Mouse (Mus musculus) lung, adult 18-20 months (tissue): Measurements from ENCODE around the gene Noct.
"Not testable (repeated sequence)": the region's sequence is repeated elsewhere in the genome, so short reads cannot be mapped to it uniquely, and the experiment has no call there.

Experiments used
- DNase-seq, 2 experiments: peaks; one replicate each; pipeline ENCODE4 v3.0.0; 2022; ENCODE audit warnings: mixed read lengths in 2 of 2

Gene Noct

GRCm38 (mm10) chr3:51224363-51225225 lies at the start of gene Noct:
Gene Noct (plus strand): TSS chr3:51224447.
- peak; percentile 90 to 92 for DNase-seq

GRCm38 (mm10) chr3:51178158-51178557 lies 46.1 kb upstream of the Noct start:
- no peak for DNase-seq

- no peak for DNase-seq
These were observed 44.6 kb upstream of the Noct start for GRCm38 (mm10) chr3:51179460-51180146.

- DNase-seq = no peak
These were observed 43.8 kb upstream of the Noct start for GRCm38 (mm10) chr3:51180341-51180940.

- DNase-seq = peak in 1 of 2 experiments; percentile 9
These were observed 41.8 kb upstream of the Noct start for GRCm38 (mm10) chr3:51182455-51182854.

GRCm38 (mm10) chr3:51183508-51183907 lies 40.7 kb upstream of the Noct start:
- not testable (repeated sequence) for DNase-seq

GRCm38 (mm10) chr3:51183967-51184366 lies 40.3 kb upstream of the Noct start:
- not testable (repeated sequence) for DNase-seq

- peak in 1 of 2 experiments; percentile 37 for DNase-seq
These were observed 39.5 kb upstream of the Noct start for GRCm38 (mm10) chr3:51184715-51185114.

- no peak for DNase-seq
These were observed 38.8 kb upstream of the Noct start for GRCm38 (mm10) chr3:51185406-51185805.

- peak in 1 of 2 experiments; percentile 27 for DNase-seq
These were observed 30.2 kb upstream of the Noct start for GRCm38 (mm10) chr3:51194075-51194474.

GRCm38 (mm10) chr3:51195321-51195720 lies 28.9 kb upstream of the Noct start:
- DNase-seq = peak; percentile 66 to 67

GRCm38 (mm10) chr3:51195736-51196135 lies 28.5 kb upstream of the Noct start:
- no peak for DNase-seq

GRCm38 (mm10) chr3:51196724-51197111 lies 27.5 kb upstream of the Noct start:
- DNase-seq = no peak

GRCm38 (mm10) chr3:51197112-51197731 lies 27.0 kb upstream of the Noct start:
- DNase-seq = peak; percentile 60 to 64

GRCm38 (mm10) chr3:51198291-51198690 lies 26.0 kb upstream of the Noct start:
- DNase-seq = no peak

- DNase-seq = no peak
These were observed 25.1 kb upstream of the Noct start for GRCm38 (mm10) chr3:51199130-51199529.

- peak; percentile 59 to 70 for DNase-seq
These were observed 23.9 kb upstream of the Noct start for GRCm38 (mm10) chr3:51200311-51200710.

GRCm38 (mm10) chr3:51200894-51201293 lies 23.4 kb upstream of the Noct start:
- DNase-seq = no peak

- DNase-seq = no peak
These were observed 22.3 kb upstream of the Noct start for GRCm38 (mm10) chr3:51201986-51202385.

- DNase-seq = peak; percentile 44 to 58
These were observed 21.7 kb upstream of the Noct start for GRCm38 (mm10) chr3:51202491-51202987.

- DNase-seq = no peak
These were observed 20.3 kb upstream of the Noct start for GRCm38 (mm10) chr3:51203906-51204305.

GRCm38 (mm10) chr3:51204441-51204840 lies 19.8 kb upstream of the Noct start:
- DNase-seq = no peak

GRCm38 (mm10) chr3:51204897-51205296 lies 19.4 kb upstream of the Noct start:
- no peak for DNase-seq
